Mouse (Mus musculus) liver, adult 2 months (tissue): ENCODE results near the gene 9430015G10Rik. TPM values are rescaled to one million over a fixed set of nuclear protein-coding genes. Genes with fewer than 3 reads are reported as not detected.
"Not testable (repeated sequence)": the region's sequence is repeated elsewhere in the genome, so short reads cannot be mapped to it uniquely, and the experiment has no call there.

Experiments
- DNase-seq: peaks from one replicate; pipeline ENCODE4 v3.0.0-alpha.2; 2011; ENCODE audit warnings: low read depth, low spot score; ENCODE audit errors: extremely low read depth
- H3K27ac ChIP-seq: fragments of 200-500 bp; replicated peaks from 2 replicates; pipeline ENCODE4 v1.5.1; 2012; ENCODE audit warnings: low read depth, mild to moderate bottlenecking, control low read depth, inconsistent platforms, low read length; ENCODE audit not compliant: insufficient read depth
- H3K27me3 ChIP-seq: fragments of 200-500 bp; 2 replicates; pipeline ENCODE4 v1.6.1; 2012; ENCODE audit warnings: mild to moderate bottlenecking, moderate library complexity, low read length, inconsistent platforms; ENCODE audit not compliant: control insufficient read depth, insufficient read depth
- H3K36me3 ChIP-seq: fragments of 200-500 bp; 2 replicates; pipeline ENCODE4 v1.6.1; 2012; ENCODE audit warnings: low read length, inconsistent platforms; ENCODE audit not compliant: control insufficient read depth, insufficient read depth
- H3K4me1 ChIP-seq: fragments of 200-500 bp; 2 replicates; pipeline ENCODE4 v1.6.1; 2011; ENCODE audit warnings: low read length; ENCODE audit not compliant: control insufficient read depth, insufficient read depth
- H3K4me3 ChIP-seq: fragments of 200-500 bp; 2 replicates; pipeline ENCODE4 v1.5.1; 2011; ENCODE audit warnings: low read depth, mild to moderate bottlenecking, control low read depth, low read length, moderate library complexity; ENCODE audit not compliant: insufficient read depth
- H3K79me2 ChIP-seq: fragments of 200-500 bp; 2 replicates; pipeline ENCODE4 v1.6.1; 2012; ENCODE audit warnings: inconsistent platforms, mild to moderate bottlenecking, low read length, moderate library complexity; ENCODE audit not compliant: control insufficient read depth, insufficient read depth
- H3K9ac ChIP-seq: fragments of 200-500 bp; 2 replicates; pipeline ENCODE4 v1.6.1; 2012; ENCODE audit warnings: low read depth, mild to moderate bottlenecking, control low read depth, inconsistent platforms, low read length
- CTCF ChIP-seq: fragments of 200-500 bp; IDR thresholded peaks from 2 replicates; pipeline ENCODE4 v1.5.1; 2011; ENCODE audit warnings: low read depth, low read length, control low read depth
- POLR2A ChIP-seq: fragments of 200-500 bp; IDR thresholded peaks from 2 replicates; pipeline ENCODE4 v1.6.1; 2011; ENCODE audit warnings: low read length, control low read depth; ENCODE audit not compliant: insufficient read depth; ENCODE audit errors: extremely low read depth
- WGBS: fragments of 180-500 bp; shearing (Covaris S2); methylation state at CpG from one replicate; pipeline ENCODE4 v1.1.7; 2018; 5-methylcytosine and 5-hydroxymethylcytosine counted together
- polyA plus RNA-seq: library from polyadenylated mRNA; depleted of rRNA; stranded (reverse); fragments of >200 nt; gene quantifications from 2 replicates; pipeline ENCODE4 v1.2.3, GENCODE M21; 2012
- total RNA-seq: library from RNA; depleted of rRNA; stranded (reverse); fragments of >200 nt; gene quantifications from 2 replicates; pipeline ENCODE4 v1.2.3, GENCODE M21; 2014

The 9430015G10Rik gene
- total and polyA plus RNA-seq, 2 experiments = 3.8 to 9.1 TPM

GRCm38 (mm10) chr4:156135112-156135511 is 25.3 kb downstream of the 9430015G10Rik start:
- H3K79me2 ChIP-seq = no peaks in the 10 kb centered on the region
- H3K4me3 ChIP-seq = no peak overlapping the region
- DNase-seq = no peak
- no peaks in the 10 kb centered on the region for H3K27me3 ChIP-seq
- H3K36me3 ChIP-seq = no peaks in the 10 kb centered on the region
- WGBS = 93% methylated on average over 13 of the region's 13 CpGs
- H3K4me1 ChIP-seq = no peaks in the 10 kb centered on the region
- no peak overlapping the region for H3K9ac ChIP-seq
- TF ChIP-seq POLR2A = no peak
- no peak for TF ChIP-seq CTCF
- no peak overlapping the region for H3K27ac ChIP-seq

- Histone ChIP-seq H3K27ac (no peak overlapping the region), H3K79me2 (no peaks in the 10 kb centered on the region), H3K27me3 (no peaks in the 10 kb centered on the region), H3K36me3 (no peaks in the 10 kb centered on the region), H3K4me1 (no peaks in the 10 kb centered on the region), H3K9ac (no peak overlapping the region), H3K4me3 (no peak overlapping the region)
- WGBS = 95% methylated on average over 14 of the region's 14 CpGs
- DNase-seq = no peak
- no peak for TF ChIP-seq CTCF
- no peak for TF ChIP-seq POLR2A
These were observed 26.0 kb downstream of the 9430015G10Rik start for GRCm38 (mm10) chr4:156135801-156136200.

GRCm38 (mm10) chr4:156136285-156137100 is 26.7 kb downstream of the 9430015G10Rik start:
- Histone ChIP-seq H3K9ac (no peak overlapping the region), H3K27me3 (no peaks in the 10 kb centered on the region), H3K27ac (no peak overlapping the region), H3K4me1 (no peaks in the 10 kb centered on the region), H3K79me2 (no peaks in the 10 kb centered on the region), H3K4me3 (no peak overlapping the region), H3K36me3 (no peaks in the 10 kb centered on the region)
- 95% methylated on average over 30 of the region's 30 CpGs for WGBS
- TF ChIP-seq POLR2A (no peak), CTCF (no peak)
- DNase-seq = no peak

- H3K4me1 ChIP-seq, H3K79me2 ChIP-seq, H3K9ac ChIP-seq, H3K27ac ChIP-seq, H3K4me3 ChIP-seq, H3K27me3 ChIP-seq, H3K36me3 ChIP-seq: not testable (repeated sequence)
- peak; percentile 97 for DNase-seq
- 17% methylated on average over 10 of the region's 10 CpGs for WGBS
These were observed 41.1 kb downstream of the 9430015G10Rik start for GRCm38 (mm10) chr4:156150887-156151286.

GRCm38 (mm10) chr4:156154771-156155170 is 45.0 kb downstream of the 9430015G10Rik start:
- no peaks in the 10 kb centered on the region for H3K79me2 ChIP-seq
- H3K27ac ChIP-seq = no peak overlapping the region
- H3K4me1 ChIP-seq = no peaks in the 10 kb centered on the region
- no peak overlapping the region for H3K4me3 ChIP-seq
- no peak for DNase-seq
- H3K36me3 ChIP-seq = no peaks in the 10 kb centered on the region
- H3K27me3 ChIP-seq = no peaks in the 10 kb centered on the region
- WGBS = 94% methylated on average over 3 of the region's 3 CpGs
- no peak overlapping the region for H3K9ac ChIP-seq
- no peak for TF ChIP-seq POLR2A

- H3K9ac ChIP-seq = no peak overlapping the region
- H3K4me1 ChIP-seq = 0 out of 2 replicates have a peak, but pooled peaks cover 2% of the 10 kb centered on the region
- H3K27ac ChIP-seq = no peak overlapping the region
- no peak overlapping the region for H3K4me3 ChIP-seq
- H3K79me2 ChIP-seq = no peaks in the 10 kb centered on the region
- peaks cover 2% of the 10 kb centered on the region; the same call in 1 of the 2 replicates for H3K36me3 ChIP-seq
- DNase-seq = no peak
- no peak for TF ChIP-seq CTCF
- TF ChIP-seq POLR2A = no peak
- WGBS = 90% methylated on average over 9 of the region's 9 CpGs
- no peaks in the 10 kb centered on the region for H3K27me3 ChIP-seq
These were observed 56.7 kb downstream of the 9430015G10Rik start for GRCm38 (mm10) chr4:156166477-156166876.
